Mouse (Mus musculus) hindbrain, postnatal 0 days (tissue): ENCODE data around the gene Prr36. TPM values are rescaled to one million over a fixed set of nuclear protein-coding genes. Genes with fewer than 3 reads are reported as not detected.

Experiments
- ATAC-seq: fragments of 200-750 bp; cut with Nextera tagmentation; 2 replicates; pipeline ENCODE4 v1.8.0; 2017; ENCODE audit warnings: mild to moderate bottlenecking, moderate TSS enrichment, moderate library complexity
- DNase-seq: peaks from one replicate; pipeline ENCODE4 v3.0.0-alpha.2; 2015; ENCODE audit warnings: low spot score
- H3K27ac ChIP-seq: fragments of 300-500 bp; sonication (generic); 2 replicates; pipeline ENCODE4 v1.5.1; 2014; ENCODE audit warnings: mild to moderate bottlenecking
- H3K27me3 ChIP-seq: fragments of 300-500 bp; sonication (generic); 2 replicates; pipeline ENCODE4 v1.6.1; 2014; ENCODE audit warnings: low read length, mixed read lengths; ENCODE audit not compliant: insufficient read depth
- H3K36me3 ChIP-seq: fragments of 300-500 bp; sonication (generic); 2 replicates; pipeline ENCODE4 v1.6.1; 2014; ENCODE audit warnings: low read length, mixed read lengths; ENCODE audit not compliant: insufficient read depth
- H3K4me1 ChIP-seq: fragments of 300-500 bp; sonication (generic); 2 replicates; pipeline ENCODE4 v1.6.1; 2014; ENCODE audit warnings: antibody characterized with exemption, low read length, mixed read lengths; ENCODE audit not compliant: insufficient read depth
- H3K4me2 ChIP-seq: fragments of 300-500 bp; sonication (generic); 2 replicates; pipeline ENCODE4 v1.6.1; 2014; ENCODE audit warnings: low read depth, mild to moderate bottlenecking, low read length, moderate library complexity, mixed read lengths
- H3K4me3 ChIP-seq: fragments of 300-500 bp; sonication (generic); 2 replicates; pipeline ENCODE4 v1.5.1; 2014; ENCODE audit warnings: low read length
- H3K9ac ChIP-seq: fragments of 300-500 bp; sonication (generic); replicated peaks from 2 replicates; pipeline ENCODE4 v1.6.1; 2014; ENCODE audit warnings: mild to moderate bottlenecking, low read length, moderate library complexity, mixed read lengths
- H3K9me3 ChIP-seq: fragments of 300-500 bp; sonication (generic); 2 replicates; pipeline ENCODE4 v1.6.1; 2016; ENCODE audit warnings: low read length, mixed read lengths
- CTCF ChIP-seq: IDR thresholded peaks from 2 replicates; pipeline ENCODE4 v1.5.1; 2016; ENCODE audit warnings: antibody characterized with exemption, control low read depth, low read depth
- WGBS: fragments of 180-500 bp; shearing (Covaris S2); extraction: QIAGEN DNeasy Blood & Tissue Kit; methylation state at CpG from one replicate; pipeline ENCODE4 v1.1.7; 2014; 5-methylcytosine and 5-hydroxymethylcytosine counted together
- polyA plus RNA-seq: library from polyadenylated mRNA; unstranded; fragments of >200 nt; fragmentation: Nextera tagmentation; extraction: Ambion mirVana; gene quantifications from 2 replicates; pipeline ENCODE4 v1.2.1, GENCODE M21; 2015
- total RNA-seq: library from RNA; depleted of rRNA; stranded (reverse); fragments of >200 nt; gene quantifications from 2 replicates; pipeline ENCODE4 v1.2.3, GENCODE M21; 2014; rRNA removed

Gene Prr36
- total RNA-seq = 11.5 and 32.4 TPM in 2 replicates
- polyA plus RNA-seq = 21.3 and 24.8 TPM in 2 replicates

GRCm38 (mm10) chr8:4216791-4217621, at the start of gene Prr36:
Prr36 (minus strand) TSS chr8:4217459.
- peak within 1 kb of the TSS; percentile 86 for H3K9ac ChIP-seq
- H3K36me3 ChIP-seq = no peaks in the 10 kb centered on the region; the same call in 1 of the 2 replicates
- 1% methylated on average over 44 of the region's 44 CpGs for WGBS
- H3K4me1 ChIP-seq = peaks cover 22% of the 10 kb centered on the region
- H3K27me3 ChIP-seq = no peaks in the 10 kb centered on the region
- no peak for TF ChIP-seq CTCF
- peak within 1 kb of the TSS; percentile 95 for H3K27ac ChIP-seq
- H3K4me2 ChIP-seq = peak within 1 kb of the TSS; percentile 81
- no peaks in the 10 kb centered on the region for H3K9me3 ChIP-seq
- ATAC-seq (peak; percentile 93), DNase-seq (peak; percentile 91)
- H3K4me3 ChIP-seq = peak within 1 kb of the TSS; percentile 68

GRCm38 (mm10) chr8:4265160-4265914, 48.1 kb upstream of the Prr36 start:
- H3K4me3 ChIP-seq = no peak overlapping the region
- H3K4me2 ChIP-seq = no peak overlapping the region
- no peak for TF ChIP-seq CTCF
- no peaks in the 10 kb centered on the region for H3K27me3 ChIP-seq
- ATAC-seq = no peak
- WGBS = 91% methylated on average over 15 of the region's 15 CpGs
- no peak overlapping the region for H3K9ac ChIP-seq
- DNase-seq = no peak
- H3K27ac ChIP-seq = no peak overlapping the region
- peaks cover 77% of the 10 kb centered on the region for H3K36me3 ChIP-seq
- no peaks in the 10 kb centered on the region for H3K9me3 ChIP-seq
- H3K4me1 ChIP-seq = no peaks in the 10 kb centered on the region

- no peak for TF ChIP-seq CTCF
- ATAC-seq = no peak
- Histone ChIP-seq H3K4me3 (no peak overlapping the region), H3K27me3 (no peaks in the 10 kb centered on the region), H3K9me3 (no peaks in the 10 kb centered on the region), H3K9ac (no peak overlapping the region), H3K4me2 (no peak overlapping the region), H3K27ac (no peak overlapping the region), H3K36me3 (peaks cover 60% of the 10 kb centered on the region), H3K4me1 (no peaks in the 10 kb centered on the region)
- WGBS = 84% methylated on average over 8 of the region's 8 CpGs
- no peak for DNase-seq
Observed at GRCm38 (mm10) chr8:4263105-4263791, 46.0 kb upstream of the Prr36 start.

GRCm38 (mm10) chr8:4259805-4260170, 42.5 kb upstream of the Prr36 start:
- ATAC-seq (no peak), DNase-seq (no peak)
- Histone ChIP-seq H3K36me3 (peaks cover 50% of the 10 kb centered on the region; the same call in 1 of the 2 replicates), H3K9me3 (no peaks in the 10 kb centered on the region), H3K27me3 (no peaks in the 10 kb centered on the region), H3K27ac (peak overlapping the region; percentile 94), H3K4me1 (peaks cover 18% of the 10 kb centered on the region), H3K9ac (peak overlapping the region; percentile 90; the same call in 1 of the 2 replicates), H3K4me2 (peak overlapping the region; percentile 74), H3K4me3 (no peak overlapping the region; the same call in 1 of the 2 replicates)
- TF ChIP-seq CTCF = no peak
- 79% methylated on average over 4 of the region's 4 CpGs for WGBS

GRCm38 (mm10) chr8:4259125-4259804, 42.0 kb upstream of the Prr36 start, which contains the start of gene Ctxn1:
Ctxn1 (minus strand) TSS chr8:4259274.
- Histone ChIP-seq H3K4me3 (peak within 1 kb of the TSS; percentile 76), H3K4me2 (peak within 1 kb of the TSS; percentile 74), H3K36me3 (peaks cover 52% of the 10 kb centered on the region; the same call in 1 of the 2 replicates), H3K9ac (peak within 1 kb of the TSS; percentile 90), H3K27ac (peak within 1 kb of the TSS; percentile 94), H3K27me3 (no peaks in the 10 kb centered on the region), H3K9me3 (no peaks in the 10 kb centered on the region), H3K4me1 (peaks cover 18% of the 10 kb centered on the region)
- no peak for TF ChIP-seq CTCF
- DNase-seq (peak; percentile 94), ATAC-seq (peak; percentile 89)
- 5% methylated on average over 30 of the region's 33 CpGs for WGBS

GRCm38 (mm10) chr8:4258678-4259077, 41.4 kb upstream of the Prr36 start:
- peak overlapping the region; percentile 76 for H3K4me3 ChIP-seq
- DNase-seq (peak; percentile 71), ATAC-seq (peak; percentile 74)
- peaks cover 18% of the 10 kb centered on the region for H3K4me1 ChIP-seq
- peak overlapping the region; percentile 94 for H3K27ac ChIP-seq
- H3K4me2 ChIP-seq = peak overlapping the region; percentile 74
- under 1% methylated on average over 32 of the region's 32 CpGs for whole genome bisulfite sequencing
- no peaks in the 10 kb centered on the region for H3K9me3 ChIP-seq
- no peaks in the 10 kb centered on the region for H3K27me3 ChIP-seq
- peak overlapping the region; percentile 90 for H3K9ac ChIP-seq
- no peak for TF ChIP-seq CTCF
- H3K36me3 ChIP-seq = peaks cover 46% of the 10 kb centered on the region; the same call in 1 of the 2 replicates
